Mouse (Mus musculus): ENCODE results near the gene Fchsd2.

DNA sequence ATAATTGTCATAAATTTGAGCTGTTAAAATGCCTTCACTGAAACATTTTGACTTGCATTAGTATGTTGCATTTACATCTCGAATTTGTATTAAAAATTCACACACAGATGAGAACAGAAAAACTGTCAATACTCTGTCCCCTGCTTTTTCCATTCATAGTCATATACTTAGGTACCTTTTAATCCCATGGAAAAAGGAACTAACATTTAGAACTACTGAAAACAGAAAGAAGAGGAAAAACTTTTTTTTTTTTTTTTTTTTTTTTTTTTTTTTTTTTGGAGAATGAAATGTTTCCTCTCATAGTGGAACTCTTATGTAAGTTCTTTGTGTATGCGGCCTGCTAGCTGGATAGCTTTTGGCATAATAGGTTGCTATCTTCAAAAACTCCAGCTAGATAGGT is 51.6 kb downstream of the Fchsd2 start:
- TF ChIP-seq CTCF (IDR thresholded peaks at IDR 0.05; ENCODE audit: extremely low read depth, insufficient read depth, insufficient read length, insufficient replicate concordance) (no peak), POLR2A (IDR thresholded peaks at IDR 0.05; ENCODE audit: low read depth, low read length) (no peak)
